Mouse (Mus musculus) cerebellum, adult 2 months (tissue): Measurements from ENCODE around the gene Kap.

ENCODE experiments used
- CTCF ChIP-seq: fragments of 200-500 bp; IDR thresholded peaks from 2 replicates; pipeline ENCODE4 v1.5.1; 2011; ENCODE audit warnings: low read depth, mild to moderate bottlenecking, control low read depth, low read length, moderate library complexity, borderline replicate concordance; ENCODE audit not compliant: insufficient read depth
- POLR2A ChIP-seq: fragments of 200-500 bp; IDR thresholded peaks from 2 replicates; pipeline ENCODE4 v1.6.1; 2011; ENCODE audit warnings: low read length, control low read depth, borderline replicate concordance; ENCODE audit not compliant: insufficient read depth

GRCm38 (mm10) chr6:133871131-133871530 lies 17.6 kb upstream of the Kap start:
- TF ChIP-seq POLR2A (no peak), CTCF (no peak)
